Mouse (Mus musculus): ENCODE results near the gene Ndufb3. TPM values are rescaled to one million over a fixed set of nuclear protein-coding genes. Genes with fewer than 3 reads are reported as not detected.
"Not testable (repeated sequence)": the region's sequence is repeated elsewhere in the genome, so short reads cannot be mapped to it uniquely, and the experiment has no call there.

The Ndufb3 gene
- total RNA-seq, 2 experiments from 2014 or later: 154 to 170 TPM

DNA sequence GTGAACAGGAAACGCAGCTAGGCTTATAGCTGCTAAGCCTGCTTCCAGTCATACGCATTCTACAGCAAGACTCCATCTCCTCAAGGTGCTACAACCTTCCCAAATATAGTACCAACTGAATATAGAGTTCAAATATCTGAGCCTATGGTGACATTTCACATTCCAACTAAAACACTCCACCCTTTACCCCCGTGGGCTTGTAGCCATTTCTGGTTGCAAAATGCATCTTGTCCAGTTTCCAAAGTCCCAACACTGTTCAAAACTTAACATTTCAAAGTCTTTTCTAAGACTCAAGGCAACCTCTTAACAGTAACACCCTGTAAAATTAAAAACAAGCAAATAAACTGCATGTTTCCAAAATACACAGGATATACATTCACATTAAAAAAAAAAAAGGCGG is 29.0 kb downstream of the Ndufb3 start:
- no peak for DNase-seq
- intact Hi-C loops (cut with DNase I): no loop called here

DNA sequence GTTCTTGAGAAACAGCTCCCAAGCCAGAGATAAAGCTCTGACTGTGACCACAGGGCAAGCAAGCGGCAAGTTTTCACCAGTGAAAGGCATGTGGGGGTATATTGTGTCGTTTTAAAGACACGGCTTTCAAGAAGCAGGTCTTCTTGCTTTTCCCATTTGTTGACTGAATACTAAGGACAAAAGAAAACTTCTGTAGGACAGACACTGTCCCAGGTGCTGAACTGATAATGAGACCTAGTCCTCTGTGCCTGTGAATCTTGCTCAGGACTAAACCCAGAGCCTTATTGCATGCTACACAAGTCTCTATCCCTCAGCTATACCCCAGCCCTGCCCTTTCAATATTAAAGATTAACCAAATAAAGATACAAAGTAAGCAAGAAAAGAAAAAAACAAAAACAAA is 30.0 kb downstream of the Ndufb3 start:
- intact Hi-C loops (cut with DNase I): no loop called here
- no peak for DNase-seq

DNA sequence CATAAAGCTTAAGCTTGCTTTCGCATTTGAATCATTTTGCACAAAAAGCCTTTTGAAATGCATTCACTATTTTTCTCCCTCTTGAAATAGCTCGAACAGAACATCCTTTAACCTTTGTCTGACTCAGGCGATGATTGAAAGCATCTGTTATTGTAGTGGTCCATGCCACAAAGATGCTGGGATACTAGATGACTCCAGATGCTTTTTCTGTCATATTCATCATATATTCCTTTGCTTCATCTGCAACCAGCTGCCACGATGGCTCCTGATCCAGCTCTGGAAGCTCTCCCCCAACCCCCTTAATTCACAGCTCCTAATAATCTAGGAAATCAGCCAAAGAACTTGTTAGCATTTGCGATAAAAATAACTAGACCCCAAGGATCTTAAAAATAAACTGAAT is 30.9 kb downstream of the Ndufb3 start:
- intact Hi-C loops (cut with DNase I): no loop called here
- no peak for DNase-seq

DNA sequence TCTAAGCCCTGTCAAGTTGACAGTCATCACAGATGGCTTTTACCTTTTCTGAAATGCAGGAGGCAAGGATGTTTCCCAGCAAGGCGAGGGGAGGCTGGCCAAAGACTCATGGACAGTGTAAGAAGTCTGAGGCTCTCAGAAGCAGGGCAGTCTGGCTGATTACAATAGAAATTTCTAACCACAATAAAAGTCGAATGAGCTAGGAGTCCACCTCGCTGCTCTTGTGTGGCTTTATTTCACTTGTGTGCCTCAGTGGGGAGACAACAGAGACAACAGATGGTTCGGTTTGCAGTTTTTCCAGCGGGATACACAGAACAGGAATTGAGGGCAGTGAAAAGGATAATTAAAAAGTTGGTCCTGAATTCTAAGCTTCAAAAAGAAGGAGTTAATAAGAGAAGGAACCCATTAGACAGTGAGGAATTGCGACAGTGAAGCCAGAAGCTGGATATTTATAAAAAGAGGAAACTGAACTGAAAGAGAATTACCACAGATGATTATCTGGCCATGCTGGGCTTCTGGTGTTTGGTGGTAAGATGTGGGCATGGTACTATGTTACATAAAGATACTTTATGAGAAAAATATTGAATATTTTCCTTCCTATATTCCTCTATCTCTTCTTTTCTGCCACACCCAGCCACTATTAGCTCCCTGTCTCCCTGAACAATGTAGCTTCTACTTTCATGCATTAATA is 31.9 kb downstream of the Ndufb3 start:
- intact Hi-C loops (cut with DNase I): no loop called here

DNA sequence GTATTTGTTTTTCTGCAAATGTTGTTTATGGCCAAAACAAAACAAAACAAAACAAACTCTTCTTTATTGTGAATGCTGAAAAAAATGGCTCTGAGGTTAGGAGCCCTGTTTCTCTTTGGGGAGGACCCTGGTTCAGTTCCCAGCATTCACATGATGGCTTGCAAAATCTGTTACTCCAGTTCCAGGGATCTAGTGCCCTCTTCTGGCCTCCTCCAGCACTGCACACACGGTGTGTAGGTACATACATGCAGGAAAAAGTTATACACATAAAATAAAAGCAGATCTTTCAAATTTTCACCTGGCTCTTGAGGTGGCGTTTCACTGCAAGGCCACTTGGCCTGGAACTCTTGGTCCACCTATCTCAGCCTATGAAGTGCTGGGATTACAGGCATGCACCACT is 32.6 kb downstream of the Ndufb3 start:
- DNase-seq: no peak
- intact Hi-C loops (cut with DNase I): no loop called here

More for the DNA sequence above, 31.9 kb downstream of the Ndufb3 start:
- no peak for DNase-seq

DNA sequence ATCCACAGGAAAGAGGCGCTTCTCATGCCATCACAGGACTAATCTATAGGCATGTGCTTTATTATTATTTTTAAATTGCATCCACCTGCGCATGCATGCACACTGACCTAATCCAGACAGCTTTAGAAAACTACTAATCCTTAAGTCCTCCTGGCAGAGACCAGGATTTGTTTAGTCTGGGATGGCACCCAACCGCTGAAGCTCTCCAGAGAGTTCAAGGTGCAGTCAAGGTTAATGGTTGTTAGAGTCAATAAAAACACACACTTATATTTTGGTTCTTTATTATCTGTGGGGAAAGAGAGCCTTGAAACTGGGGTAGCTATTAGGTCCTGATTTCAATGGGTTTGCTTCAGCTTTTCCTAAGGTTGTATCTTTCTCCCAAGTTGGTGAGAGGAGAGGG is 35.1 kb downstream of the Ndufb3 start:
- DNase-seq: no peak
- intact Hi-C loops (cut with DNase I): no loop called here

DNA sequence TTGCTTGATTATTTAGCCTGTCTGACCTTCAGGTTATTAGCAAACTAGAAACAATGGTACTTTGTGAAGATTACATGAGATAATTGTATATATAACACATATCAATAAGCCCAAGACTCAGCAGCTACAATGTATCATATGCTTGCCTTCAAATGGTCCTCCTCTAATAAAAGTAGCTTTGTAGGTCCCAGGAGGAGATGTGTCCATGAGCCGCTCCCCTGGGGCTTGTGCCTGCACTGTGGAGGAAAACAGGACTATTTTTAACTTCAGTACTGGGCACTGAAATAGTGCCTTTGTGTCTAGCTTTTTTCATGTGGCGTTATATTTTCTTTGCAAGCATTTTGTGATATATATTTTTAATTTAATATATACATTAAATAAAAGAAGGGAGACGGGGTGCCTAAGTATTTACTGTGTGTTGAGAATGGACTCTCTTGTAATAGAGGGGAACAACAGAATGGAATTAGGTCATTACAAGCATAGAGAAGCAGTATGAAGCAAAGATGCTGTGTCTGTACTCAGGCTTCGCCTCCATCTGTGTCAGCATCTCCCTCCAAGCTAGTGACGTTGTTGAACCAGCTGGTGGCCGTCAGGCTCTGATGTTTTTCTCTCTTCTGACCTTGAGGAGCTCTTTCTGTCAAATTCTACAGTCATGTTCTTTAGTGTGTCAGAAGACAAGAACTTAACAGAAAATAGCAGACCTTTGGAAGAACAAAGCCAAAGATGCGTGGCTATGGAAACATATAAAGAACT is 36.0 kb downstream of the Ndufb3 start:
- DNase-seq: no peak
- intact Hi-C loops (cut with DNase I): no loop called here

DNA sequence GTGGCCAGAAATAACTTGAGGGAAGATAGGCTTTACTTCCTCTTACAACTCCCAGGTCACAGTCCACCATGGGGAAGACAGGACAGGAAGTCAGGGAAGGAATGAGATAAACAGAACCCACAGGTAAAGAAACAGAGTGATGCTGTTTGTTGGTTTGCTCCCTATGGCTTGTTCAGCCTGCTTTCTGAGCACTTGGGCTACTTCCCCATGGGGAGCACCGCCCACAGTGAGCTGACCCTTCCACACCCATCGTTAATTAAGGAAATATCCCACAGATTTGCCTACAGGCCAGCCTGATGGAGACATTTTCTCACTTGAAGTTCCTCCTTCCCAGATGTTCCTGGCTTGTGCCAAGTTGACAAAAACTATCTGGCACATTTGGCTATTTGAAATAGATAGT is 42.7 kb downstream of the Ndufb3 start:
- DNase-seq; intact Hi-C loops (cut with DNase I): not testable (repeated sequence)

Other genes starting within 250 kb of the Ndufb3 start
- 10 to 100 TPM; 36.8 to 43.1 TPM for gene Bzw1, start 193.5 kb upstream of the Ndufb3 start, total RNA-seq (2021)
- gene Clk1, start 162.3 kb upstream of the Ndufb3 start, total RNA-seq (2021): 10 to 100 TPM; 30.6 to 38.9 TPM
- 1 to 10 TPM; 6.9 to 9.5 TPM for gene Nif3l1, start 141.2 kb upstream of the Ndufb3 start, total RNA-seq (2021)
- 10 to 100 TPM; 14.8 to 14.9 TPM for gene Ppil3, start 140.9 kb upstream of the Ndufb3 start, total RNA-seq (2021)
- gene Orc2, start 81.3 kb upstream of the Ndufb3 start, total RNA-seq (2021): 10 to 100 TPM in 1 of 2 experiments, 1 to 10 TPM in 1; 9.1 to 11.5 TPM
- 10 to 100 TPM in 1 of 2 experiments, 1 to 10 TPM in 1; 8.6 to 10.6 TPM for gene Fam126b, start 61 bp upstream of the Ndufb3 start, total RNA-seq (2021)
- not detected for gene Als2cr12, start 109.6 kb downstream of the Ndufb3 start, total RNA-seq (2021)
- 10 to 100 TPM; 34.9 to 42.3 TPM for gene Cflar, start 125.1 kb downstream of the Ndufb3 start, total RNA-seq (2021)
- gene Casp8, start 209.0 kb downstream of the Ndufb3 start, total RNA-seq (2021): 1 to 10 TPM; 2.5 to 3.1 TPM